8 mouse cellular contexts compared by ENCODE assay signal in genomic region chr8:84847684-84848435, GRCm38 (mm10). TPM values are rescaled to one million over a fixed set of nuclear protein-coding genes. Genes with fewer than 3 reads are reported as not detected.
A peak's percentile ranks its signal among the peaks of the same experiment; 100 is the strongest.
DNase-seq lines count a peak whose midpoint lies in the region; ATAC-seq and TF ChIP-seq lines count a peak whose summit lies in the region.

No protein-coding gene starts in this region.

- H3K27me3 ChIP-seq in heart, embryonic 14.5 days (ENCODE audit: control insufficient read depth, insufficient read depth, low read length) = no peaks in the 10 kb centered on the region
- no peaks in the 10 kb centered on the region for H3K27me3 ChIP-seq in forebrain, postnatal 0 days (ENCODE audit: insufficient read depth, low read length)
- no peaks in the 10 kb centered on the region for H3K27me3 ChIP-seq in liver, postnatal 0 days (ENCODE audit: insufficient read depth, low read length)

- H3K27ac ChIP-seq in heart, embryonic 14.5 days (replicated peaks in 1 of 2; ENCODE audit: control insufficient read depth in 1 of 2, insufficient read depth in 1 of 2, low read depth in 2 of 2, low read length in 2 of 2) = peak overlapping the region; percentile 86 to 89
- peak overlapping the region; percentile 79; the same call in 1 of the 2 replicates for H3K27ac ChIP-seq in forebrain, postnatal 0 days (ENCODE audit: low read depth, low read length)
- H3K27ac ChIP-seq in liver, postnatal 0 days (ENCODE audit: low read depth) = peak overlapping the region; percentile 90

- TF ChIP-seq EP300 in liver, postnatal 0 days (IDR thresholded peaks at IDR 0.05; ENCODE audit: low read depth) = peak; percentile 66; the same call in 1 of the 2 replicates

- WGBS in heart, embryonic 14.5 days = 30% methylated on average over 6 of the region's 6 CpGs
- WGBS in forebrain, postnatal 0 days = 45% methylated on average over 6 of the region's 6 CpGs
- WGBS in liver, postnatal 0 days (ENCODE audit: insufficient replicate concordance) = 15% methylated on average over 6 of the region's 6 CpGs

- peak overlapping the region; percentile 80 for H3K4me2 ChIP-seq in heart, embryonic 14.5 days (ENCODE audit: low read length)
- H3K4me2 ChIP-seq in forebrain, postnatal 0 days (ENCODE audit: low read depth) = peak overlapping the region; percentile 87
- H3K4me2 ChIP-seq in liver, postnatal 0 days (ENCODE audit: low read depth, low read length) = peak overlapping the region; percentile 88

- intact Hi-C loops in heart, postnatal 10 days (cut with DNase I) = loop anchor here (2.0 kb wide), 1 partner anchor 55 kb away; no protein-coding TSS in a partner anchor

- H3K9me3 ChIP-seq in heart, embryonic 14.5 days (ENCODE audit: control insufficient read depth, low read length) = no peaks in the 10 kb centered on the region
- H3K9me3 ChIP-seq in forebrain, postnatal 0 days (ENCODE audit: low read length) = no peaks in the 10 kb centered on the region
- no peaks in the 10 kb centered on the region for H3K9me3 ChIP-seq in liver, postnatal 0 days (ENCODE audit: low read length)

- H3K4me1 ChIP-seq in heart, embryonic 14.5 days (ENCODE audit: control insufficient read depth in 2 of 2, insufficient read depth in 2 of 2, low read length in 2 of 2) = peaks cover 12 to 28% of the 10 kb centered on the region in 2 experiments
- peaks cover 11% of the 10 kb centered on the region for H3K4me1 ChIP-seq in forebrain, postnatal 0 days (ENCODE audit: insufficient read depth)
- peaks cover 28% of the 10 kb centered on the region for H3K4me1 ChIP-seq in liver, postnatal 0 days (ENCODE audit: insufficient read depth)

- peak overlapping the region; percentile 83 for H3K9ac ChIP-seq in heart, embryonic 14.5 days (ENCODE audit: low read length)
- H3K9ac ChIP-seq in forebrain, postnatal 0 days = peak overlapping the region; percentile 68
- H3K9ac ChIP-seq in liver, postnatal 0 days (replicated peaks) = peak overlapping the region; percentile 62

- peaks cover 29% of the 10 kb centered on the region for H3K36me3 ChIP-seq in heart, embryonic 14.5 days (ENCODE audit: control insufficient read depth, insufficient read depth, low read length)
- H3K36me3 ChIP-seq in forebrain, postnatal 0 days (ENCODE audit: insufficient read depth) = peaks cover 24% of the 10 kb centered on the region
- H3K36me3 ChIP-seq in liver, postnatal 0 days (replicated peaks; ENCODE audit: insufficient read depth, low read length) = peaks cover 25% of the 10 kb centered on the region

- no peak for DNase-seq in heart, postnatal 10 days
- peak; percentile 39 for DNase-seq in MN1 (ENCODE audit: low spot score)
- no peak for DNase-seq in forebrain, postnatal 0 days
- DNase-seq in liver, postnatal 0 days = no peak
- DNase-seq in thymus, postnatal 10 days (ENCODE audit: low spot score in 2 of 2) = peak; percentile 22 to 24
- no peak for DNase-seq in spleen, postnatal 14 days (ENCODE audit: low spot score in 2 of 2)
- no peak for DNase-seq in urinary bladder, adult 18-20 months (ENCODE audit: low spot score in 2 of 2)

- H3K4me3 ChIP-seq in heart, embryonic 14.5 days (ENCODE audit: control insufficient read depth in 1 of 2, insufficient read depth in 1 of 2, low read depth in 1 of 2, low read length in 2 of 2) = peak overlapping the region in 1 of 2 experiments; percentile 55; a peak in 2 of 4 replicates
- peak overlapping the region; percentile 83 for H3K4me3 ChIP-seq in forebrain, postnatal 0 days (ENCODE audit: low read depth, low read length)
- H3K4me3 ChIP-seq in liver, postnatal 0 days (ENCODE audit: low read depth, low read length) = peak overlapping the region; percentile 71

- ATAC-seq in heart, embryonic 14.5 days (ENCODE audit: insufficient number of reproducible peaks, insufficient read depth, low FRiP score, low read depth) = no peak
- no peak for ATAC-seq in forebrain, postnatal 0 days
- ATAC-seq in liver, postnatal 0 days = no peak

- no peak for TF ChIP-seq CTCF in forebrain, postnatal 0 days (IDR thresholded peaks at IDR 0.05; ENCODE audit: low read depth)
- TF ChIP-seq CTCF in liver, postnatal 0 days (IDR thresholded peaks at IDR 0.05; ENCODE audit: low read depth) = no peak

RNA-seq across cellular contexts. Expression of gene Calr, which starts 1.1 kb away (rescaled TPM):
- 500 and 527 TPM in 2 replicates for polyA plus RNA-seq in heart, embryonic 14.5 days (2014; fragmentation: Nextera tagmentation; extraction: Ambion mirVana)
- 100 to 1,000 TPM; 275 to 333 TPM for total RNA-seq in heart, postnatal 10 days (2021)
- 470 and 505 TPM in 2 replicates for total RNA-seq in forebrain, postnatal 0 days (2014; rRNA removed)
- 354 and 405 TPM in 2 replicates for polyA plus RNA-seq in forebrain, postnatal 0 days (2015; fragmentation: Nextera tagmentation; extraction: Ambion mirVana)
- 331 and 375 TPM in 2 replicates for polyA plus RNA-seq in liver, postnatal 0 days (2015; fragmentation: Nextera tagmentation; extraction: Ambion mirVana)

RNA-seq across cellular contexts. Expression of gene Rad23a, which starts 7.4 kb away (rescaled TPM):
- 122 and 125 TPM in 2 replicates for polyA plus RNA-seq in heart, embryonic 14.5 days (2014; fragmentation: Nextera tagmentation; extraction: Ambion mirVana)
- total RNA-seq in heart, postnatal 10 days (2021) = 10 to 100 TPM; 77.8 to 88.5 TPM
- 32.2 and 55.3 TPM in 2 replicates for total RNA-seq in forebrain, postnatal 0 days (2014; rRNA removed)
- 63.5 and 77.4 TPM in 2 replicates for polyA plus RNA-seq in forebrain, postnatal 0 days (2015; fragmentation: Nextera tagmentation; extraction: Ambion mirVana)
- polyA plus RNA-seq in liver, postnatal 0 days (2015; fragmentation: Nextera tagmentation; extraction: Ambion mirVana) = 154 and 164 TPM in 2 replicates

RNA-seq across cellular contexts. Expression of gene Farsa, which starts 8.9 kb away (rescaled TPM):
- polyA plus RNA-seq in heart, embryonic 14.5 days (2014; fragmentation: Nextera tagmentation; extraction: Ambion mirVana) = 47.6 and 50.7 TPM in 2 replicates
- total RNA-seq in heart, postnatal 10 days (2021) = 10 to 100 TPM; 31.7 to 32.5 TPM
- total RNA-seq in forebrain, postnatal 0 days (2014; rRNA removed) = 77.1 and 91.2 TPM in 2 replicates
- 100 and 103 TPM in 2 replicates for polyA plus RNA-seq in forebrain, postnatal 0 days (2015; fragmentation: Nextera tagmentation; extraction: Ambion mirVana)
- polyA plus RNA-seq in liver, postnatal 0 days (2015; fragmentation: Nextera tagmentation; extraction: Ambion mirVana) = 30.3 and 33.6 TPM in 2 replicates

RNA-seq across cellular contexts. Expression of gene Gadd45gip1, which starts 16.5 kb away (rescaled TPM):
- polyA plus RNA-seq in heart, embryonic 14.5 days (2014; fragmentation: Nextera tagmentation; extraction: Ambion mirVana) = 49.9 and 53.0 TPM in 2 replicates
- 10 to 100 TPM; 23.7 to 25.0 TPM for total RNA-seq in heart, postnatal 10 days (2021)
- 24.7 and 28.7 TPM in 2 replicates for total RNA-seq in forebrain, postnatal 0 days (2014; rRNA removed)
- polyA plus RNA-seq in forebrain, postnatal 0 days (2015; fragmentation: Nextera tagmentation; extraction: Ambion mirVana) = 36.7 and 40.8 TPM in 2 replicates
- 31.9 and 34.9 TPM in 2 replicates for polyA plus RNA-seq in liver, postnatal 0 days (2015; fragmentation: Nextera tagmentation; extraction: Ambion mirVana)

RNA-seq across cellular contexts. Expression of gene Syce2, which starts 24.1 kb away (rescaled TPM):
- polyA plus RNA-seq in heart, embryonic 14.5 days (2014; fragmentation: Nextera tagmentation; extraction: Ambion mirVana) = 23.7 and 25.2 TPM in 2 replicates
- 1 to 10 TPM; 6.9 TPM for total RNA-seq in heart, postnatal 10 days (2021)
- total RNA-seq in forebrain, postnatal 0 days (2014; rRNA removed) = 27.5 and 32.2 TPM in 2 replicates
- polyA plus RNA-seq in forebrain, postnatal 0 days (2015; fragmentation: Nextera tagmentation; extraction: Ambion mirVana) = 77.9 and 78.2 TPM in 2 replicates
- 30.6 and 31.2 TPM in 2 replicates for polyA plus RNA-seq in liver, postnatal 0 days (2015; fragmentation: Nextera tagmentation; extraction: Ambion mirVana)

Comparison
In these comparisons a context has a peak if more than half of its experiments do, and no peak if none do; other contexts are left out.
1. DNase-seq: peak in MN1 (single experiment) and thymus, postnatal 10 days (2 of 2); none in heart, postnatal 10 days (0 of 2), forebrain, postnatal 0 days (single experiment), liver, postnatal 0 days (single experiment), spleen, postnatal 14 days (0 of 2) and urinary bladder, adult 18-20 months (0 of 2).
2. Peak in every context shown above with its lines, with median percentiles within 50 percentile points of each other: H3K27ac ChIP-seq, H3K4me2 ChIP-seq and H3K9ac ChIP-seq.